Mouse (Mus musculus): ENCODE results near the gene Optn. TPM values are rescaled to one million over a fixed set of nuclear protein-coding genes. Genes with fewer than 3 reads are reported as not detected.

Gene Optn
- total and polyA plus RNA-seq, 3 experiments, result 25.1 to 37.3 (median 28.0) TPM

DNA sequence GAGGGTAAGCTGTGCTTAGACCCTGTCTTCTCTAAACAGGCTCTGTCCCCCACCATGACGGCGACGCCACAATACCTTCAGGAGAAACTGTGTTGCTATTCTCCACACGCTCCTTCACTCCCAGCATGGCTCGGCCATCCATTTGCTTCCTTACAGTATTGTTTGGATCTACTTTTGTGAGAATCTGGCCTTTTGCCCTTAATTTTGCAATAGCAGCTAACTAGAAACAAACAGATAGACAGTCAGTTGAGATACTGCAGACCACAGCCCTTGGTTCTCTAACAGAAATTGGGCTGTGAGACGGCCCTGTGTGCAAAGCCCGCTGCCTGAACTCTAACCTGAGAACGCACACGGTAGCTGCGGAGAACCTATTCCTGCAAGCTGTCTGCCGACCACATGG, 68.2 kb downstream of the Optn start:
- Histone ChIP-seq H3K9me3 (replicated peaks; ENCODE audit: low read length) (no peaks in the 10 kb centered on the region), H3K27ac (ENCODE audit: insufficient read depth, low read depth) (no peak overlapping the region), H3K4me2 (ENCODE audit: insufficient read depth, low read depth, poor library complexity, severe bottlenecking) (no peak overlapping the region), H3K79me2 (replicated peaks; ENCODE audit: control insufficient read depth, extremely low read depth, insufficient read depth, poor library complexity, severe bottlenecking) (no peaks in the 10 kb centered on the region), H3K36me3 (replicated peaks in 1 of 2; ENCODE audit: control insufficient read depth in 1 of 2, insufficient read depth in 1 of 2, low read length in 1 of 2) (peaks cover 80 to 97% of the 10 kb centered on the region in 2 experiments), H3K27me3 (replicated peaks) (no peaks in the 10 kb centered on the region), H3K4me1 (ENCODE audit: control insufficient read depth in 1 of 2, insufficient read depth in 2 of 2) (no peaks in the 10 kb centered on the region), H3K4me3 (replicated peaks in 1 of 3; ENCODE audit: low read depth in 2 of 3, low read length in 2 of 3, poor library complexity in 1 of 3) (no peak overlapping the region), H3K9ac (ENCODE audit: insufficient read depth, low read depth) (no peak overlapping the region)
- dilution Hi-C loops (cut with MboI; ENCODE audit: extremely low pct_ligation_motif_present, extremely low pct_unique_long_range_greater_than_20kb, low sequenced_read_pairs) (no loop called here), in situ Hi-C loops (cut with MboI; ENCODE audit: low pct_ligation_motif_present, low pct_unique_long_range_greater_than_20kb, low sequenced_read_pairs) (loop anchor here (5.0 kb wide), 1 partner anchor 78 kb away; the partner anchor contains the start of gene Phyh)
- TF ChIP-seq POLR2AphosphoS2 (IDR thresholded peaks at IDR 0.05; ENCODE audit: low read depth, low read length) (no peak), RCOR1 (conservative IDR thresholded peaks at IDR 0.05; ENCODE audit: low read depth, low read length) (no peak), TBP (conservative IDR thresholded peaks at IDR 0.05; ENCODE audit: low read depth, low read length) (no peak), CTCF (conservative IDR thresholded peaks at IDR 0.05 in 1 of 2, IDR thresholded peaks at IDR 0.05 in 1 of 2; ENCODE audit: low read depth in 2 of 2, low read length in 2 of 2) (no peak), MAFK (IDR thresholded peaks at IDR 0.05; ENCODE audit: insufficient replicate concordance, low read length) (no peak), BHLHE40 (IDR thresholded peaks at IDR 0.05; ENCODE audit: low read depth, low read length) (no peak), MXI1 (IDR thresholded peaks at IDR 0.05; ENCODE audit: low read depth, low read length) (no peak), USF1 (IDR thresholded peaks at IDR 0.05; ENCODE audit: low read depth, low read length) (no peak)
- DNase-seq (ENCODE audit: extremely low read depth), result no peak

DNA sequence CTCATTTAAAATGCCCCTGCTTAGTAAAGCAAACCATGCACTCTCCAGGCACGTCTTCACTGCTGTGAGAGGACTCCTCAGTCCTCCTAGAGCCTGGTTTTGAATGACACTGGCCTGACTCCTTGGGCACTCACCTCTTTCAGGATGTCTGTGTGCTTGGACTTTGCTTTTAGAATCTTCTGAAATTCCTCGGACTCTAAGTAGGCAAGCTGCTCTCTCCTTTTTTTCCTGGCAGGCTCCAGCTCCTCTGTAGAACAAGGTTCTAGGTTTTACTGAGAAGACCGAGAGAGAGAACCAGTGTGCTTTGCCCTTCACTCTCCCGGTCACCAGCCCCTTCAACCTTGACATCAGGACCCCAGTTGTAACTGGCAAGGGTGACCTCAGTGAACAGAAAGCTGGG, 69.4 kb downstream of the Optn start:
- no peak for DNase-seq (ENCODE audit: extremely low read depth)
- Histone ChIP-seq H3K36me3 (replicated peaks in 1 of 2; ENCODE audit: control insufficient read depth in 1 of 2, insufficient read depth in 1 of 2, low read length in 1 of 2) (peaks cover 76 to 97% of the 10 kb centered on the region in 2 experiments), H3K4me3 (replicated peaks in 1 of 3; ENCODE audit: low read depth in 2 of 3, low read length in 2 of 3, poor library complexity in 1 of 3) (no peak overlapping the region), H3K4me1 (ENCODE audit: control insufficient read depth in 1 of 2, insufficient read depth in 2 of 2) (no peaks in the 10 kb centered on the region), H3K4me2 (ENCODE audit: insufficient read depth, low read depth, poor library complexity, severe bottlenecking) (no peak overlapping the region), H3K27ac (ENCODE audit: insufficient read depth, low read depth) (no peak overlapping the region), H3K9me3 (replicated peaks; ENCODE audit: low read length) (no peaks in the 10 kb centered on the region), H3K9ac (ENCODE audit: insufficient read depth, low read depth) (no peak overlapping the region), H3K27me3 (replicated peaks) (no peaks in the 10 kb centered on the region), H3K79me2 (replicated peaks; ENCODE audit: control insufficient read depth, extremely low read depth, insufficient read depth, poor library complexity, severe bottlenecking) (no peaks in the 10 kb centered on the region)
- in situ Hi-C loops (cut with MboI; ENCODE audit: low pct_ligation_motif_present, low pct_unique_long_range_greater_than_20kb, low sequenced_read_pairs) (no loop called here), dilution Hi-C loops (cut with MboI; ENCODE audit: extremely low pct_ligation_motif_present, extremely low pct_unique_long_range_greater_than_20kb, low sequenced_read_pairs) (no loop called here)
- no peak for TF ChIP-seq MAFK (IDR thresholded peaks at IDR 0.05; ENCODE audit: insufficient replicate concordance, low read length)
- no peak for TF ChIP-seq ZMIZ1 (IDR thresholded peaks at IDR 0.05; ENCODE audit: low read depth, low read length)
- TF ChIP-seq USF1 (IDR thresholded peaks at IDR 0.05; ENCODE audit: low read depth, low read length), result no peak
- TF ChIP-seq CHD1 (IDR thresholded peaks at IDR 0.05; ENCODE audit: low read depth, low read length), result no peak
- no peak for TF ChIP-seq IRF4 (IDR thresholded peaks at IDR 0.05; ENCODE audit: low read depth, low read length)
- TF ChIP-seq MXI1 (IDR thresholded peaks at IDR 0.05; ENCODE audit: low read depth, low read length), result no peak
- TF ChIP-seq ZKSCAN1 (IDR thresholded peaks at IDR 0.05; ENCODE audit: borderline replicate concordance, low read depth, low read length), result no peak
- TF ChIP-seq JUN (IDR thresholded peaks at IDR 0.05; ENCODE audit: insufficient read depth, low read depth, low read length), result no peak
- TF ChIP-seq TBP (conservative IDR thresholded peaks at IDR 0.05; ENCODE audit: low read depth, low read length), result no peak
- no peak for TF ChIP-seq BHLHE40 (IDR thresholded peaks at IDR 0.05; ENCODE audit: low read depth, low read length)
- no peak for TF ChIP-seq EP300 (IDR thresholded peaks at IDR 0.05; ENCODE audit: low read length)
- TF ChIP-seq JUND (conservative IDR thresholded peaks at IDR 0.05; ENCODE audit: low read depth, low read length), result no peak
- no peak for TF ChIP-seq POLR2AphosphoS2 (IDR thresholded peaks at IDR 0.05; ENCODE audit: low read depth, low read length)
- no peak for TF ChIP-seq ZNF384 (IDR thresholded peaks at IDR 0.05; ENCODE audit: low read depth, low read length)
- TF ChIP-seq ELF1 (IDR thresholded peaks at IDR 0.05; ENCODE audit: low read depth, low read length), result no peak
- TF ChIP-seq ZC3H11A (IDR thresholded peaks at IDR 0.05; ENCODE audit: low read depth, low read length), result no peak
- TF ChIP-seq USF2 (conservative IDR thresholded peaks at IDR 0.05; ENCODE audit: low read depth, low read length), result no peak
- TF ChIP-seq SMC3 (IDR thresholded peaks at IDR 0.05; ENCODE audit: low read depth, low read length), result no peak

Measured in CH12.LX (cell line).